Mouse (Mus musculus): Measurements from ENCODE around the gene Alpk1. TPM values are rescaled to one million over a fixed set of nuclear protein-coding genes. Genes with fewer than 3 reads are reported as not detected.
A peak's percentile ranks its signal among the peaks of the same experiment; 100 is the strongest.

Gene Alpk1
- total RNA-seq, 2 experiments from 2014 or later = 8.4 to 10.0 TPM

DNA sequence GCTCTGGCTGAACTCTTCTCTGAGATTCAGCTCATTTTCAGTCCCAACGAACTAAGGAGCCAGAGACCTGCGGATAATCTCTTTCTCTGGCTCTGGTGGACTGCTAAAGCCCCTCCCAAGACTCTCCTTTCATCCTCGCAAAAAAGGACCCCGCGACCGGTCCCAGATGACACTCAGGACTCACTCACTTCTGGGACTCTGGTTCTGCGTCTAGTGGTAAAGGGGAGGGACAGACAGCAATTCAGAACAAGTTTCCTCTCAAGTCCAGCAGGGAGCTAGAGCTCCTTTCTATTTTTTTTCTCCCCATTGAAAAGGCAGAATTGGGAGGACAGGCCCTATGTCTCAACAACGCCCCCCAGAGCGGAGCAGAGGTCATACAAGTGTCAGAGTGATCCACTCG lies 148.7 kb downstream of the Alpk1 start:
- DNase-seq (ENCODE audit: low spot score in 2 of 2) = no peak

- DNase-seq (ENCODE audit: low spot score in 2 of 2) = no peak
Measured at GRCm38 (mm10) chr3:127630735-127631372, 149.5 kb downstream of the Alpk1 start.

GRCm38 (mm10) chr3:127630190-127630589 lies 150.1 kb downstream of the Alpk1 start:
- DNase-seq (ENCODE audit: low spot score in 2 of 2) = no peak

DNA sequence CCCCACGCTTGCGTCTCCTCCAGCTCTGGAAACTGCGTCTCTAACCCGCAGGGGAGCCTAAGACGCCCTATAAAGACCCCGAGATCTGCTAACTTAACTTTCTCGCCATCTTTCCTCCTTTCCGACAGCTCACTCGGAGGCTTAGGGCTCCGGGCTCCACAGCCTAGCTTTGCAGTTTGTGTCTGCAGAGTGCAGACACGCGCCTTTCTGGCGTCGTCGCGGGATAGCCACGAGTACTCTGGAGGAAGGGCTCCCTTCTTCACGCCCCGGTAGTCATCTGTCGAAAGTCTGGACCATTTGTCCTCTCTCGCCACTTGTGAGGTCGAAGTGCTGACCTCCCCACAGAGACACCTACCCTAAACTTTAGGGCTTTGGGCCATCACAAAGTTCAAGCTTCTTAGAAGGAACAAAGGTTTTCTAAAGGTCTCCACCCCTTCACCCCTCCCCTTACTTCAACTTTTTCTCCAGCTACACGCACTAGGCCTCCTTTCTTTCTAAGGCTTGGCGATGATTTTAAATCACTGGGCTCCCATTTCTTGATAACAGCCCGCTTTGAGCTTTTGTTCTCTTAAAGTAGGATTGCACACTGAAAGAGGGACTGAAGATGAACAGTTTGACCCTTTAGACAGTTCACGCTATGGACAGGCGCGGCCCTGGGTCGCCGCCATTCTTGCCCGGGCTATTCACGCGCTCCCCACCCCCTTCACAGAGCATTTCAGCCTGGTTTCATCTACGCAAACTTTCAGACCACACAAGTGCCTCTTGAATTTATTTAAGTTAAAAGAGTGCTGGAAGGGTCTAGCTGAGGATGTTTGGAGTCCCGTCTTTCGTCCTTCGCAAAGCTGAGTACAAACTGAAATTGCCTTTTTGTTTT lies 151.8 kb downstream of the Alpk1 start:
- DNase-seq (ENCODE audit: low spot score in 2 of 2) = no peak

GRCm38 (mm10) chr3:127627956-127628310 lies 152.4 kb downstream of the Alpk1 start:
- no peak for DNase-seq (ENCODE audit: low spot score in 2 of 2)

GRCm38 (mm10) chr3:127627151-127627955 lies 153.0 kb downstream of the Alpk1 start:
- no peak for DNase-seq (ENCODE audit: low spot score in 2 of 2)

- no peak for DNase-seq (ENCODE audit: low spot score in 2 of 2)
Measured at GRCm38 (mm10) chr3:127626524-127626923, 153.8 kb downstream of the Alpk1 start.

GRCm38 (mm10) chr3:127625701-127626399 lies 154.5 kb downstream of the Alpk1 start:
- no peak for DNase-seq (ENCODE audit: low spot score in 2 of 2)

DNA sequence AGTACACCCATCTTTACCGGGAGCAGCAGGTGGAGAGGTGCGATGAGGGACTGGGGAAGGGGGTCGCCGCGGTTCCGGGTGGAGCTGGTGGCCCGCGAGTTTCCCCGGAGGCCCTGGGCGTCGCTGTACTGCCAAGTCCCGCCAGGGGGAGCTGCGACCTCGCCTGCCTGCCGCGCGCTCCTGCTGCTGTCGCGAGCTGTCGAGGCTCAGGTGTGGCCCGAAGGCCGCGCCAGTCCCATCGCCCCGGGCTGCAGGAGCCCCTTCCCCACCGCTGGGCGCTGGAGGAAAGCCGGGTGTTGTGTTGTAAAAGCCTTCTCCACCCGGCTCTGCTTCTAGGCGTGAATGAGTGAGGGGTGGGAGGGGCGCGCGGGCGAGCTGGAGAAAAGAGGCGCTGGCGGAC lies 155.0 kb downstream of the Alpk1 start:
- peak; percentile 39 to 48 for DNase-seq (ENCODE audit: low spot score in 2 of 2)

Other genes starting within 250 kb of the Alpk1 start
- gene Larp7, start 227.2 kb downstream of the Alpk1 start, total RNA-seq (2021) = 10 to 100 TPM; 36.1 to 38.3 TPM
- 1 to 10 TPM; 8.6 to 9.4 TPM for gene Zgrf1, start 227.0 kb downstream of the Alpk1 start, total RNA-seq (2021)
- not detected for gene Neurog2, start 147.4 kb downstream of the Alpk1 start, total RNA-seq (2021)
- gene Tifa, start 9.3 kb upstream of the Alpk1 start, total RNA-seq (2021) = 1 to 10 TPM; 4.8 to 6.6 TPM
- 10 to 100 TPM; 31.3 to 40.7 TPM for gene Ap1ar, start 57.0 kb upstream of the Alpk1 start, total RNA-seq (2021)
- 1 to 10 TPM; 4.7 to 6.5 TPM for gene Fam241a, start 115.8 kb upstream of the Alpk1 start, total RNA-seq (2021)

All from adrenal gland, postnatal 4 days (tissue).